Mouse (Mus musculus): ENCODE measurements around the gene Barhl2. TPM values are rescaled to one million over a fixed set of nuclear protein-coding genes. Genes with fewer than 3 reads are reported as not detected.

The Barhl2 gene
- polyA plus RNA-seq, 1 experiment, result not detected

- Histone ChIP-seq H3K4me3 (ENCODE audit: control insufficient read depth, insufficient read depth, low read length) (no peak overlapping the region), H3K27me3 (ENCODE audit: control insufficient read depth, insufficient read depth, low read length) (peaks cover 29% of the 10 kb centered on the region)
- WGBS, result 32% methylated on average over 13 of the region's 13 CpGs
Measured at GRCm38 (mm10) chr5:106471235-106472104, 13.5 kb upstream of the Barhl2 start.

GRCm38 (mm10) chr5:106465129-106465790 is 7.3 kb upstream of the Barhl2 start:
- no peaks in the 10 kb centered on the region for H3K36me3 ChIP-seq (ENCODE audit: control insufficient read depth, insufficient read depth, low read length)
- H3K4me1 ChIP-seq (replicated peaks; ENCODE audit: control insufficient read depth, insufficient read depth, low read length), result no peaks in the 10 kb centered on the region
- H3K27me3 ChIP-seq (ENCODE audit: control insufficient read depth, insufficient read depth, low read length), result peaks cover 46% of the 10 kb centered on the region
- TF ChIP-seq POLR2A (IDR thresholded peaks at IDR 0.05; ENCODE audit: control insufficient read depth, extremely low read depth, insufficient read depth, low read length, poor library complexity) (no peak), CTCF (IDR thresholded peaks at IDR 0.05; ENCODE audit: borderline replicate concordance, control insufficient read depth, extremely low read depth, insufficient read depth, low read length, poor library complexity) (no peak)
- H3K4me3 ChIP-seq (ENCODE audit: control insufficient read depth, insufficient read depth, low read length), result no peak overlapping the region
- no peak for DNase-seq
- 6% methylated on average over 31 of the region's 31 CpGs for WGBS
- no peak overlapping the region for H3K27ac ChIP-seq (ENCODE audit: control insufficient read depth, insufficient read depth, low read length)

More at GRCm38 (mm10) chr5:106471235-106472104, 13.5 kb upstream of the Barhl2 start:
- H3K4me1 ChIP-seq (replicated peaks; ENCODE audit: control insufficient read depth, insufficient read depth, low read length), result peaks cover 5% of the 10 kb centered on the region
- no peak for TF ChIP-seq CTCF (IDR thresholded peaks at IDR 0.05; ENCODE audit: borderline replicate concordance, control insufficient read depth, extremely low read depth, insufficient read depth, low read length, poor library complexity)
- TF ChIP-seq POLR2A (IDR thresholded peaks at IDR 0.05; ENCODE audit: control insufficient read depth, extremely low read depth, insufficient read depth, low read length, poor library complexity), result no peak
- no peak overlapping the region for H3K27ac ChIP-seq (ENCODE audit: control insufficient read depth, insufficient read depth, low read length)
- no peaks in the 10 kb centered on the region for H3K36me3 ChIP-seq (ENCODE audit: control insufficient read depth, insufficient read depth, low read length)
- no peak for DNase-seq

GRCm38 (mm10) chr5:106464336-106465128 is 6.6 kb upstream of the Barhl2 start:
- Histone ChIP-seq H3K27ac (ENCODE audit: control insufficient read depth, insufficient read depth, low read length) (no peak overlapping the region), H3K4me3 (ENCODE audit: control insufficient read depth, insufficient read depth, low read length) (no peak overlapping the region), H3K27me3 (ENCODE audit: control insufficient read depth, insufficient read depth, low read length) (peaks cover 46% of the 10 kb centered on the region), H3K36me3 (ENCODE audit: control insufficient read depth, insufficient read depth, low read length) (no peaks in the 10 kb centered on the region), H3K4me1 (replicated peaks; ENCODE audit: control insufficient read depth, insufficient read depth, low read length) (no peaks in the 10 kb centered on the region)
- no peak for DNase-seq
- WGBS, result 8% methylated on average over 24 of the region's 24 CpGs
- no peak for TF ChIP-seq POLR2A (IDR thresholded peaks at IDR 0.05; ENCODE audit: control insufficient read depth, extremely low read depth, insufficient read depth, low read length, poor library complexity)
- TF ChIP-seq CTCF (IDR thresholded peaks at IDR 0.05; ENCODE audit: borderline replicate concordance, control insufficient read depth, extremely low read depth, insufficient read depth, low read length, poor library complexity), result no peak

- 4% methylated on average over 25 of the region's 25 CpGs for WGBS
- peaks cover 4% of the 10 kb centered on the region; the same call in 1 of the 2 replicates for H3K4me1 ChIP-seq (replicated peaks; ENCODE audit: control insufficient read depth, insufficient read depth, low read length)
- H3K27me3 ChIP-seq (ENCODE audit: control insufficient read depth, insufficient read depth, low read length), result peaks cover 51% of the 10 kb centered on the region
- no peak overlapping the region for H3K27ac ChIP-seq (ENCODE audit: control insufficient read depth, insufficient read depth, low read length)
- TF ChIP-seq CTCF (IDR thresholded peaks at IDR 0.05; ENCODE audit: borderline replicate concordance, control insufficient read depth, extremely low read depth, insufficient read depth, low read length, poor library complexity) (no peak), POLR2A (IDR thresholded peaks at IDR 0.05; ENCODE audit: control insufficient read depth, extremely low read depth, insufficient read depth, low read length, poor library complexity) (no peak)
- no peak for DNase-seq
- no peaks in the 10 kb centered on the region for H3K36me3 ChIP-seq (ENCODE audit: control insufficient read depth, insufficient read depth, low read length)
- H3K4me3 ChIP-seq (ENCODE audit: control insufficient read depth, insufficient read depth, low read length), result no peak overlapping the region
Measured at GRCm38 (mm10) chr5:106463661-106464191, 5.8 kb upstream of the Barhl2 start.

- peaks cover 58% of the 10 kb centered on the region for H3K27me3 ChIP-seq (ENCODE audit: control insufficient read depth, insufficient read depth, low read length)
- WGBS, result 0% methylated on average over 4 of the region's 4 CpGs
- peak; percentile 40 for DNase-seq
- TF ChIP-seq POLR2A (IDR thresholded peaks at IDR 0.05; ENCODE audit: control insufficient read depth, extremely low read depth, insufficient read depth, low read length, poor library complexity) (no peak), CTCF (IDR thresholded peaks at IDR 0.05; ENCODE audit: borderline replicate concordance, control insufficient read depth, extremely low read depth, insufficient read depth, low read length, poor library complexity) (peak; percentile 37; the same call in 1 of the 2 replicates)
- H3K4me3 ChIP-seq (ENCODE audit: control insufficient read depth, insufficient read depth, low read length), result no peak overlapping the region
- no peaks in the 10 kb centered on the region for H3K36me3 ChIP-seq (ENCODE audit: control insufficient read depth, insufficient read depth, low read length)
- H3K27ac ChIP-seq (ENCODE audit: control insufficient read depth, insufficient read depth, low read length), result no peak overlapping the region
- H3K4me1 ChIP-seq (replicated peaks; ENCODE audit: control insufficient read depth, insufficient read depth, low read length), result peaks cover 9% of the 10 kb centered on the region
Measured at GRCm38 (mm10) chr5:106461913-106462312, 3.9 kb upstream of the Barhl2 start.

GRCm38 (mm10) chr5:106461431-106461830 is 3.5 kb upstream of the Barhl2 start:
- Histone ChIP-seq H3K27ac (ENCODE audit: control insufficient read depth, insufficient read depth, low read length) (no peak overlapping the region), H3K4me3 (ENCODE audit: control insufficient read depth, insufficient read depth, low read length) (no peak overlapping the region), H3K4me1 (replicated peaks; ENCODE audit: control insufficient read depth, insufficient read depth, low read length) (peaks cover 9% of the 10 kb centered on the region), H3K36me3 (ENCODE audit: control insufficient read depth, insufficient read depth, low read length) (no peaks in the 10 kb centered on the region), H3K27me3 (ENCODE audit: control insufficient read depth, insufficient read depth, low read length) (peaks cover 53% of the 10 kb centered on the region)
- no peak for TF ChIP-seq CTCF (IDR thresholded peaks at IDR 0.05; ENCODE audit: borderline replicate concordance, control insufficient read depth, extremely low read depth, insufficient read depth, low read length, poor library complexity)
- TF ChIP-seq POLR2A (IDR thresholded peaks at IDR 0.05; ENCODE audit: control insufficient read depth, extremely low read depth, insufficient read depth, low read length, poor library complexity), result no peak
- DNase-seq, result no peak
- WGBS, result 24% methylated on average over 3 of the region's 3 CpGs

All from thymus, adult 2 months (tissue).